Mouse (Mus musculus): ENCODE measurements around the gene Rpl10.

Gene Rpl10

GRCm38 (mm10) chrX:74270062-74270901 lies at the start of gene Rpl10:
TSS of gene Rpl10 (plus strand) at chrX:74270812.
- no peak for TF ChIP-seq NANOG (IDR thresholded peaks at IDR 0.05; ENCODE audit: borderline replicate concordance, low read length)
- no peak for TF ChIP-seq POU5F1 (IDR thresholded peaks at IDR 0.05; ENCODE audit: borderline replicate concordance, low read length)
- TF ChIP-seq CTCF (conservative IDR thresholded peaks at IDR 0.05; ENCODE audit: low read length), result no peak
- Histone ChIP-seq H3K4me3 (replicated peaks; ENCODE audit: low read length) (peak within 1 kb of the TSS; percentile 87), H3K36me3 (ENCODE audit: insufficient read depth, low read length) (peaks cover 27% of the 10 kb centered on the region), H3K4me1 (replicated peaks; ENCODE audit: low read depth, low read length) (peaks cover 13% of the 10 kb centered on the region), H3K9me3 (ENCODE audit: low read length) (no peaks in the 10 kb centered on the region), H3K27me3 (ENCODE audit: insufficient read depth, low read length) (no peaks in the 10 kb centered on the region)

GRCm38 (mm10) chrX:74230038-74230437 lies 40.6 kb upstream of the Rpl10 start:
- Histone ChIP-seq H3K4me1 (replicated peaks; ENCODE audit: low read depth, low read length) (peaks cover 13% of the 10 kb centered on the region), H3K27me3 (ENCODE audit: insufficient read depth, low read length) (no peaks in the 10 kb centered on the region), H3K36me3 (ENCODE audit: insufficient read depth, low read length) (peaks cover 100% of the 10 kb centered on the region), H3K4me3 (replicated peaks; ENCODE audit: low read length) (no peak overlapping the region), H3K9me3 (ENCODE audit: low read length) (no peaks in the 10 kb centered on the region)
- no peak for TF ChIP-seq CTCF (conservative IDR thresholded peaks at IDR 0.05; ENCODE audit: low read length)
- no peak for TF ChIP-seq NANOG (IDR thresholded peaks at IDR 0.05; ENCODE audit: borderline replicate concordance, low read length)
- TF ChIP-seq POU5F1 (IDR thresholded peaks at IDR 0.05; ENCODE audit: borderline replicate concordance, low read length), result no peak

- Histone ChIP-seq H3K27me3 (ENCODE audit: insufficient read depth, low read length) (no peaks in the 10 kb centered on the region), H3K4me3 (replicated peaks; ENCODE audit: low read length) (no peak overlapping the region), H3K4me1 (replicated peaks; ENCODE audit: low read depth, low read length) (peaks cover 13% of the 10 kb centered on the region), H3K36me3 (ENCODE audit: insufficient read depth, low read length) (peaks cover 97% of the 10 kb centered on the region), H3K9me3 (ENCODE audit: low read length) (no peaks in the 10 kb centered on the region)
- no peak for TF ChIP-seq NANOG (IDR thresholded peaks at IDR 0.05; ENCODE audit: borderline replicate concordance, low read length)
- TF ChIP-seq CTCF (conservative IDR thresholded peaks at IDR 0.05; ENCODE audit: low read length), result no peak
- TF ChIP-seq POU5F1 (IDR thresholded peaks at IDR 0.05; ENCODE audit: borderline replicate concordance, low read length), result no peak
Observed at GRCm38 (mm10) chrX:74233196-74233595, 37.4 kb upstream of the Rpl10 start.

GRCm38 (mm10) chrX:74240332-74240731 lies 30.3 kb upstream of the Rpl10 start:
- Histone ChIP-seq H3K36me3 (ENCODE audit: insufficient read depth, low read length) (peaks cover 85% of the 10 kb centered on the region), H3K27me3 (ENCODE audit: insufficient read depth, low read length) (no peaks in the 10 kb centered on the region), H3K4me3 (replicated peaks; ENCODE audit: low read length) (no peak overlapping the region), H3K9me3 (ENCODE audit: low read length) (no peaks in the 10 kb centered on the region), H3K4me1 (replicated peaks; ENCODE audit: low read depth, low read length) (peaks cover 22% of the 10 kb centered on the region)
- TF ChIP-seq CTCF (conservative IDR thresholded peaks at IDR 0.05; ENCODE audit: low read length), result no peak
- TF ChIP-seq NANOG (IDR thresholded peaks at IDR 0.05; ENCODE audit: borderline replicate concordance, low read length), result no peak
- no peak for TF ChIP-seq POU5F1 (IDR thresholded peaks at IDR 0.05; ENCODE audit: borderline replicate concordance, low read length)

- no peaks in the 10 kb centered on the region for H3K9me3 ChIP-seq (ENCODE audit: low read length)
- H3K4me3 ChIP-seq (replicated peaks; ENCODE audit: low read length), result peak overlapping the region; percentile 86
- H3K4me1 ChIP-seq (replicated peaks; ENCODE audit: low read depth, low read length), result peaks cover 31% of the 10 kb centered on the region
- TF ChIP-seq NANOG (IDR thresholded peaks at IDR 0.05; ENCODE audit: borderline replicate concordance, low read length) (no peak), POU5F1 (IDR thresholded peaks at IDR 0.05; ENCODE audit: borderline replicate concordance, low read length) (no peak), CTCF (conservative IDR thresholded peaks at IDR 0.05; ENCODE audit: low read length) (no peak)
- H3K36me3 ChIP-seq (ENCODE audit: insufficient read depth, low read length), result peaks cover 57% of the 10 kb centered on the region
- H3K27me3 ChIP-seq (ENCODE audit: insufficient read depth, low read length), result no peaks in the 10 kb centered on the region
Observed at GRCm38 (mm10) chrX:74243396-74243795, 27.2 kb upstream of the Rpl10 start.

- Histone ChIP-seq H3K27me3 (ENCODE audit: insufficient read depth, low read length) (no peaks in the 10 kb centered on the region), H3K4me3 (replicated peaks; ENCODE audit: low read length) (peak overlapping the region; percentile 86), H3K9me3 (ENCODE audit: low read length) (no peaks in the 10 kb centered on the region), H3K36me3 (ENCODE audit: insufficient read depth, low read length) (peaks cover 53% of the 10 kb centered on the region), H3K4me1 (replicated peaks; ENCODE audit: low read depth, low read length) (peaks cover 32% of the 10 kb centered on the region)
- TF ChIP-seq NANOG (IDR thresholded peaks at IDR 0.05; ENCODE audit: borderline replicate concordance, low read length) (no peak), POU5F1 (IDR thresholded peaks at IDR 0.05; ENCODE audit: borderline replicate concordance, low read length) (no peak), CTCF (conservative IDR thresholded peaks at IDR 0.05; ENCODE audit: low read length) (no peak)
Observed at GRCm38 (mm10) chrX:74243807-74244206, 26.8 kb upstream of the Rpl10 start.

- H3K9me3 ChIP-seq (ENCODE audit: low read length), result no peaks in the 10 kb centered on the region
- peaks cover 38% of the 10 kb centered on the region for H3K4me1 ChIP-seq (replicated peaks; ENCODE audit: low read depth, low read length)
- H3K36me3 ChIP-seq (ENCODE audit: insufficient read depth, low read length), result peaks cover 45% of the 10 kb centered on the region
- no peaks in the 10 kb centered on the region for H3K27me3 ChIP-seq (ENCODE audit: insufficient read depth, low read length)
- TF ChIP-seq CTCF (conservative IDR thresholded peaks at IDR 0.05; ENCODE audit: low read length), result no peak
- TF ChIP-seq NANOG (IDR thresholded peaks at IDR 0.05; ENCODE audit: borderline replicate concordance, low read length), result no peak
- TF ChIP-seq POU5F1 (IDR thresholded peaks at IDR 0.05; ENCODE audit: borderline replicate concordance, low read length), result no peak
- peak overlapping the region; percentile 86 for H3K4me3 ChIP-seq (replicated peaks; ENCODE audit: low read length)
Observed at GRCm38 (mm10) chrX:74244614-74245083, 26.0 kb upstream of the Rpl10 start.

GRCm38 (mm10) chrX:74245107-74245506 lies 25.5 kb upstream of the Rpl10 start:
- H3K4me3 ChIP-seq (replicated peaks; ENCODE audit: low read length), result peak overlapping the region; percentile 86
- H3K36me3 ChIP-seq (ENCODE audit: insufficient read depth, low read length), result peaks cover 40% of the 10 kb centered on the region
- no peak for TF ChIP-seq POU5F1 (IDR thresholded peaks at IDR 0.05; ENCODE audit: borderline replicate concordance, low read length)
- no peaks in the 10 kb centered on the region for H3K27me3 ChIP-seq (ENCODE audit: insufficient read depth, low read length)
- no peaks in the 10 kb centered on the region for H3K9me3 ChIP-seq (ENCODE audit: low read length)
- peaks cover 38% of the 10 kb centered on the region for H3K4me1 ChIP-seq (replicated peaks; ENCODE audit: low read depth, low read length)
